Mouse (Mus musculus): ENCODE data around the gene Rundc3b.

DNA sequence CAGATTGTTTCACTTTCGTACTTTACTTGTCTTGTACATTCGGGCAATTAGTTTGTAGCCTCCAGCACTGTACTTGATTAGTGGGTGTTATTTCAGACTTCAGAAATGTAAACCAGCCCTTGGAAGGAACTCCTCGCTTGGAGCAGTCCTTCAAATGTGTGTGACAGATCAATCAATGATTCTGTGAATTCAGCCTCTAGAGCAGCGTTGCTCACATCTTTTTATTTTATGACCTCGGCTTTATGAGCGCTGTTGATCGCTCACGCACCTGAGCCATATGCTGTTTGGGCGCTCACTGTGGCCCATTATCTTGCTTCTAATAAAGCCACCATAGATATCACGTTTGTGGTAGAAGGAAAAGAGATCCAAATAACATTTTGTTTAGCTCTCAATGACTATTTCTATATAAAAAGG, 38.0 kb upstream of the Rundc3b start:
- TF ChIP-seq CTCF (conservative IDR thresholded peaks at IDR 0.05; ENCODE audit: low read length) (no peak), POU5F1 (IDR thresholded peaks at IDR 0.05; ENCODE audit: borderline replicate concordance, low read length) (no peak)

Measured in E14TG2a.4 (cell line).